Mouse (Mus musculus): ENCODE results near the gene Rac1.

DNA sequence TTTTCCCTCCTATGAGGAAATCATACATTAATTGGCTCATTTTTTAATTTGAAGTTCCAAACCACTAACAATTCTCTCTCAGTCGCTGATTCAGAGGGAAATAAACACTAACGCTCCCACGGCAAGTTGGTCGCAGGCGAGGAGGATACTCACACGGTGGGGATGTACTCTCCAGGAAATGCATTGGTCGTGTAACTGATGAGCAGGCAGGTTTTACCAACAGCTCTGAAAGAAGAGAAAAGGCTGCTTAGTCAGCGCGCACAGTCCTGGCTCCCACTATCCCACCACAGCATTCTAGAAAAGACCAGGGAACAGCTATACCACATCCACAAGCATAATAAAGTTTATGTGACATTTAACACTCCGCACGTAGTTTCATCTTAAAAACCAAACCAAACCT lies 10.8 kb downstream of the Rac1 start:
- TF ChIP-seq POLR2A (IDR thresholded peaks at IDR 0.05; ENCODE audit: borderline replicate concordance, extremely low read depth, insufficient read depth, insufficient read length, poor library complexity, severe bottlenecking): no peak
- no peak for TF ChIP-seq CTCF (IDR thresholded peaks at IDR 0.05; ENCODE audit: borderline replicate concordance, extremely low read depth, insufficient read depth, insufficient read length)

All from brain, embryonic 14.5 days (tissue).